Mouse (Mus musculus) right cerebral cortex, postnatal 36 days (tissue): ENCODE data around the gene Fsip1.
"Not testable (repeated sequence)": the region's sequence is repeated elsewhere in the genome, so short reads cannot be mapped to it uniquely, and the experiment has no call there.

Source experiments
- DNase-seq, 2 experiments: peaks; one replicate each; pipeline ENCODE4 v3.0.0; 2022; ENCODE audit warnings: low spot score in 2 of 2, mixed read lengths in 1 of 2

Gene Fsip1

GRCm38 (mm10) chr2:118174558-118175383, 82.0 kb downstream of the Fsip1 start:
- no peak for DNase-seq

GRCm38 (mm10) chr2:118168225-118168624, 88.5 kb downstream of the Fsip1 start:
- DNase-seq = no peak

GRCm38 (mm10) chr2:118167731-118168130, 89.0 kb downstream of the Fsip1 start:
- no peak for DNase-seq

GRCm38 (mm10) chr2:118165691-118166090, 91.1 kb downstream of the Fsip1 start:
- DNase-seq = no peak

GRCm38 (mm10) chr2:118164137-118164536, 92.6 kb downstream of the Fsip1 start:
- DNase-seq = no peak

GRCm38 (mm10) chr2:118162486-118162885, 94.3 kb downstream of the Fsip1 start:
- DNase-seq = no peak

- no peak for DNase-seq
Observed at GRCm38 (mm10) chr2:118160991-118161390, 95.8 kb downstream of the Fsip1 start.

GRCm38 (mm10) chr2:118160547-118160946, 96.2 kb downstream of the Fsip1 start:
- no peak for DNase-seq

GRCm38 (mm10) chr2:118159126-118159525, 97.6 kb downstream of the Fsip1 start:
- DNase-seq = no peak

- DNase-seq = no peak
Observed at GRCm38 (mm10) chr2:118158095-118158494, 98.7 kb downstream of the Fsip1 start.

GRCm38 (mm10) chr2:118149855-118150563, 106.8 kb downstream of the Fsip1 start:
- peak; percentile 15 to 53 for DNase-seq

GRCm38 (mm10) chr2:118148321-118149142, 108.2 kb downstream of the Fsip1 start:
- no peak for DNase-seq

- not testable (repeated sequence) for DNase-seq
Observed at GRCm38 (mm10) chr2:118147749-118148148, 109.0 kb downstream of the Fsip1 start.

GRCm38 (mm10) chr2:118141651-118142050, 115.1 kb downstream of the Fsip1 start:
- DNase-seq = no peak

GRCm38 (mm10) chr2:118139261-118139660, 117.5 kb downstream of the Fsip1 start:
- no peak for DNase-seq

GRCm38 (mm10) chr2:118137776-118138175, 119.0 kb downstream of the Fsip1 start:
- DNase-seq = no peak

GRCm38 (mm10) chr2:118137071-118137470, 119.7 kb downstream of the Fsip1 start:
- no peak for DNase-seq

GRCm38 (mm10) chr2:118128313-118128712, 128.5 kb downstream of the Fsip1 start:
- DNase-seq = no peak

- DNase-seq = no peak
Observed at GRCm38 (mm10) chr2:118127516-118128288, 129.1 kb downstream of the Fsip1 start.

GRCm38 (mm10) chr2:118125943-118126470, 130.8 kb downstream of the Fsip1 start:
- no peak for DNase-seq
